Mouse (Mus musculus) megakaryocyte, embryonic 14.5 days (primary cell): ENCODE results near the gene Rgs12.

ENCODE experiments used
- FLI1 ChIP-seq: IDR thresholded peaks from 2 replicates; pipeline ENCODE4 v1.6.1; 2012; ENCODE audit warnings: low read length, inconsistent platforms, mixed read lengths
- GATA1 ChIP-seq: IDR thresholded peaks from 3 replicates; pipeline ENCODE4 v1.6.1; 2012; ENCODE audit warnings: mixed read lengths, low read length, inconsistent platforms, borderline replicate concordance

GRCm38 (mm10) chr5:34980099-34980498 is 30.9 kb downstream of the Rgs12 start:
- TF ChIP-seq GATA1 (no peak), FLI1 (no peak)
